Mouse (Mus musculus): ENCODE data around the gene Capn8.

- TF ChIP-seq GATA1 (IDR thresholded peaks at IDR 0.05; ENCODE audit: low read length) (no peak), TAL1 (IDR thresholded peaks at IDR 0.05; ENCODE audit: low read length) (no peak)
These were observed 37.5 kb upstream of the Capn8 start for GRCm38 (mm10) chr1:182527261-182527766.
